Mouse (Mus musculus): ENCODE measurements at regions not wholly inside any gene's neighbourhood (a gene's known extent, or its start where the extent isn't known, plus 50 kb on each side); places are given as distances from the start of the nearest gene placed in this dataset.

DNA sequence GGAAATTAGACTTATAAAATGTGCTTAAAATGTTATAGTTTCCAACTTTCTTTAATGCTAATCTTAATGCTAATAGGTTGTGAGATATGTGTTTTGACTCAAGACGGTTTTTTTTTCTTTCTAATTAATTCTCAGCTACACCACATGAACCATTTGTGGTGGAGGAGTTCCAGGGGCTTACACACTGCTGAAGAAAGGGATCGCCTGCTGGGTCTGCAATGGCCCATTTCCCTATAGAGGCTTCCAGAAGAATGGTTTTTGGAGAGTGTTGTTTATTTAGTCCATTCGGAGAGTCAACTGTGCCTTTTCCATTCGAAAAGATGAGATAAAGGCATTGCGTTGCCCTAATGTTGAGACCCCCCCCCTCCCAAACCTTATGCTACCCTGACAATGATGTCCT lies 125.6 kb upstream of the Mycn start:
- TF ChIP-seq POLR2A (IDR thresholded peaks at IDR 0.05; ENCODE audit: borderline replicate concordance, extremely low read depth, insufficient read depth, insufficient read length, poor library complexity, severe bottlenecking), result no peak
- no peak for TF ChIP-seq CTCF (IDR thresholded peaks at IDR 0.05; ENCODE audit: borderline replicate concordance, extremely low read depth, insufficient read depth, insufficient read length)
